Mouse (Mus musculus) liver, postnatal 0 days (tissue): ENCODE results near the gene Paox.
A peak's percentile ranks its signal among the peaks of the same experiment; 100 is the strongest.

Experiments
- CTCF ChIP-seq: sonication (generic); IDR thresholded peaks from 2 replicates; pipeline ENCODE4 v1.5.1; 2016; ENCODE audit warnings: antibody characterized with exemption, low read depth
- EP300 ChIP-seq: IDR thresholded peaks from 2 replicates; pipeline ENCODE4 v1.6.1; 2016; ENCODE audit warnings: antibody characterized with exemption, low read depth, mild to moderate bottlenecking

- TF ChIP-seq EP300: peak; percentile 25; the same call in 1 of the 2 replicates
- TF ChIP-seq CTCF: no peak
Observed at GRCm38 (mm10) chr7:140067397-140067796, 48.2 kb upstream of the Paox start.
